Mouse (Mus musculus) frontal cortex, postnatal 36 days (tissue): ENCODE results near the gene Psg19.
"Not testable (repeated sequence)": the region's sequence is repeated elsewhere in the genome, so short reads cannot be mapped to it uniquely, and the experiment has no call there.

ENCODE experiments used
- DNase-seq, 2 experiments: peaks; one replicate each; pipeline ENCODE4 v3.0.0; 2022; ENCODE audit warnings: low spot score in 2 of 2

Psg19 gene

DNA sequence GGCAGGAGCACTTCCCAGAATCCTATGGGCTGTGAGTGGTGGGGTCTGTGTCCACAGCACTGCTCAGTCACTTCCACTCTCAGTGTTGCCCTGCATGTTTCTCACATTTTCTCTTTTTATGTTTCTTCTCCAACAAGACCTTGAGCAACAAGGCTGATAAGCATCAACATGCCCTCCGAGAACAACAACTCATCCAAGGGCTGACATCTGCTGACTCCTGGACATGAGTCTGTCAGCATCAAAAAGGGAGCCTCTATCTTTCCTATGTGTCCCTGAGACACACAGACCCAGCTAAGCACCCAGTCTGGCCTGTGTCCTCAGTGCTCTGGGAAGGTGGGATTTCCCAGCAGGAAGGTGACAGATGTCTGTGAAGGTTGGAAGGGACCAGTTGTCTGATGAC, at the start of gene Psg19:
TSS of gene Psg19 (minus strand) at position 101 of the 400 bp plus-strand sequence.
- no peak for DNase-seq

GRCm38 (mm10) chr7:18844811-18845210, 46.5 kb upstream of the Psg19 start:
- DNase-seq = no peak

DNA sequence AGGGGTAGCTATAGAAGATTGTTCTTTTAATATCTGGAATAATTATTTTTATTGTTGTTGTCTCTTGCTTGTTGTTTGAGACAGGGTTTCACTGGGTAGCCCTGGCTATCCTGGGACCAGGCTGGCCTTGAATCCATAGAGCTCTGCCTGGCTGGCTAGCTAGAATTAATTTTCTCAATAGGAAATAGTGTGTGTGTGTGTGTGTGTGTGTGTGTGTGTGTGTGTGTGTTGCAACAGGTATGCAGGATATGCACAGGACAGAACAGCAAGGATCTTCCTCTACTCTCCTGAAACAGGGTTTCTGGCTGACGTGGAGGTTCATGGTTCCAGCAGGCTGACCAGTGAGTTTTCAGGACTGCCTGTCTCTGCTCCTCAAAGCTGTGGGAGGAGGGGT, 42.9 kb upstream of the Psg19 start:
- no peak for DNase-seq

GRCm38 (mm10) chr7:18840386-18841173, 42.3 kb upstream of the Psg19 start:
- DNase-seq = peak; percentile 1 to 17

- DNase-seq = peak in 1 of 2 experiments; percentile 2
Measured at GRCm38 (mm10) chr7:18839865-18840264, 41.5 kb upstream of the Psg19 start, which contains the start of gene Mill2. Mill2 (plus strand) TSS chr7:18839966.

DNA sequence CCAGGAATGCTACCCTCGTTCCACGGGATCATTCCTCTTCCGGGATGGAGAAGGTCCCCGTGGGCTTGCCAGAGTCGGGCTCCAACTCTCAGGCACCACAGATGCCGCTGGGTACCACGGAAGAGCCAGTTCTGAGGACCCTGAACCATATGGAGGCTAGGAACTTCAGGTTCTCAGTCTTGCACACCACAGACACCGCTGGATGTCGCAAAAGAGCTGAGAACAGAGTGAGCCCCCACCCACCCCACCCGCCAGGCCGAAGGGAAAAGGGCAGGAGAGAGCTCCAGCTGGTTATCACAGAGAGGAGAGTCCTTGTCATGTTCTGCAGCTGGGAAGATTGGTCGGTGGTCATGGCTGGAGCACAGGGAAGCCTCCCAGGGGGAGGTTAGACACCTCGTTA, 34.0 kb upstream of the Psg19 start:
- no peak for DNase-seq

GRCm38 (mm10) chr7:18829545-18829944, 31.2 kb upstream of the Psg19 start:
- no peak for DNase-seq

GRCm38 (mm10) chr7:18828592-18828991, 30.3 kb upstream of the Psg19 start:
- no peak for DNase-seq

- no peak for DNase-seq
Measured at GRCm38 (mm10) chr7:18827792-18828546, 29.6 kb upstream of the Psg19 start.

- no peak for DNase-seq
Measured at GRCm38 (mm10) chr7:18821507-18821906, 23.2 kb upstream of the Psg19 start, which contains the start of gene Psg17. Psg17 (minus strand) TSS chr7:18821607.

- DNase-seq = no peak
Measured at GRCm38 (mm10) chr7:18818301-18818700, 20.0 kb upstream of the Psg19 start.

GRCm38 (mm10) chr7:18803526-18803925, 5.2 kb upstream of the Psg19 start:
- no peak for DNase-seq

- DNase-seq = no peak
Measured at GRCm38 (mm10) chr7:18799129-18799528, 809 bp upstream of the Psg19 start.

DNA sequence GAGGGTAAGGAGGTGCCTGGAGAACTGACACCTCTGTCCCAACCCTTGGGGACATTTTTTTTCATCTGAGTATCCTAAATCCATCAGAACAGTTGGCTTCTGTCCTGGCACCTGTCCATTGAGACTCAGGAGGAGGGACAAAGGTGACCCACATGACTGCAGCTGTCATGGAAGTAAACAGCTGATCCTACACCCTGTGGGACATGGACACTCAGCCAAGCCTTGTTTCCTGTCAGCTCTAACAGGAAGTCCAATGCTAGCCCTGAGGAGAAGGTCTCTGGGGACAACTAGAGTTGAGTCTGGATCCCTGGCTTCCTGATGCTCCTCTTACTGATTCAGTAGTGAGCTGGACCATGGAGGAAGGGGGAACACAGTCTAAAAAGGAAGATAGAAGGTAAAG, 7.6 kb downstream of the Psg19 start:
- not testable (repeated sequence) for DNase-seq

- DNase-seq = not testable (repeated sequence)
Measured at GRCm38 (mm10) chr7:18781301-18781700, 17.0 kb downstream of the Psg19 start.

- DNase-seq = no peak
Measured at GRCm38 (mm10) chr7:18779337-18779781, 19.0 kb downstream of the Psg19 start.

- not testable (repeated sequence) for DNase-seq
Measured at GRCm38 (mm10) chr7:18762885-18763284, 35.4 kb downstream of the Psg19 start.

- not testable (repeated sequence) for DNase-seq
Measured at GRCm38 (mm10) chr7:18760152-18760551, 38.2 kb downstream of the Psg19 start.

DNA sequence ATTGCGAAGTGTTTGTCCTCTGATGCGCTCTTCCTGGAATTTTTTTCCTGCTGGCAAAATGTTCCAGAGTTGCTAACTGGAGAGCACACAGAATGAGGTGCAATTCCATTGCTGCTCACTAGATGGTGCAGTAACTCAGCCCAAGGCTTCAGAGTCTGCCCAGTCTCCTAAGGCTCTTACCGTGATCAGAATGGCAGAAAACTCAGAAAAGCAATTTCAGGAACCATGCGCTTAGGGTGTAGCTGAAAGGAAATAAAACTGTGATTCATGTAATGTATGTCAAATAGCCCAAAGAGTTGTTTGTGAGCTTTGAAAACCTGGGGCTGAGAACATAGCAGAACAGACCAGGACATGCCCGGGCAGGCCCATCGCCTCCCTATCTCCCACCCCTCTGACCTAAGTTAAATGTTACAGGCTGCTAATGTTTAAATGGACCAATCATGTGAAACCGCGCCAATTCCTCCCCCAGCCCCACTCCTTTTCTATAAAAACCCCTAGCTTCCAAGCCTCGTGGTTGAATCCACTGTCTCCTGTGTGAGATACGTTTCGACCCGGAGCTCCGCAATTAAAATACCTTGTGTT, 48.3 kb downstream of the Psg19 start:
- DNase-seq = peak; percentile 42 to 75

DNA sequence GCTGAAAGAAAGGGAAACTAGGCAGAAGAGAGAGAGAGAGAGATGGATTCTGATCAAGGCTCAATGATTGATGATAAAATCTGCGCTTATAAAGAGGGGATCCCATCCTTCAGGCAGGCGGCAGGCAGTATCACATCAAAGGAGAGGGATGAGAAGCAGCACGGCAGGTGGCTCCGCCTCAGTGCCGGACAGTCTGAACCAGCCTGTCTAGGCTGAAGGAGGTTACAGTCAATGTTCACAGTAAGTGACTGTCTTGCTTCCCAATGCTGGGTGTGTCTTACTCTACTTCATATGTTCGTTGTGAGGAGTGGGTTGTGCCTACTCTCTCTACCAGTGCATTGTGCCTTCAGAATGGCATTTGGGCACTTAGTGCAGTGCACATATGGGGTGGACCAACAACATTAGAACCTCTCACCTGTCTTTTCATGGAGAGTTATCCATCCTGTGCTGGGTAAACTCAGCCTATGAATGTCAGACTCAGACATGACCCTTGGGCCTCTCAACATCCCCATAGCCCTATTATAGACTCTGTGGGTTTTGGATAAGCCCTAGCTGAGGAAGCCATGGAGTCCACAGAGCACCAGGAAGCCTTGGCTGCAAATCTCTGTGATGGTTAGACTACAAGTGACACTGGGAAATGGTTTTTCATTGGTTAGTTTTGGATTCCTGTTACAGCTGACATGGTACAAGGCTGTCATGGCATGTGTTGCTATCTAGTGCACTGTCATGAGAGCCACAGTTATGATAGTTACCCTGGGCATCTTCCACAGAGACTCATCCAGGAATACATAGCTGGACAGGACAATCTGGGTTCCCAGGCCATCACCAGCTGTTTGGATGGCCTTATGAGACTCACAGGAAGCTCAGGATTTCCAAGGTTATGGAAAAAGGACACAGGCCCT, 49.1 kb downstream of the Psg19 start:
- no peak for DNase-seq

GRCm38 (mm10) chr7:18747420-18747819, 50.9 kb downstream of the Psg19 start:
- DNase-seq = not testable (repeated sequence)
